Mouse (Mus musculus): ENCODE data around the gene Arrdc3. TPM values are rescaled to one million over a fixed set of nuclear protein-coding genes. Genes with fewer than 3 reads are reported as not detected.

Gene Arrdc3
- polyA plus RNA-seq, 2 experiments, result 7.4 to 13.1 TPM

DNA sequence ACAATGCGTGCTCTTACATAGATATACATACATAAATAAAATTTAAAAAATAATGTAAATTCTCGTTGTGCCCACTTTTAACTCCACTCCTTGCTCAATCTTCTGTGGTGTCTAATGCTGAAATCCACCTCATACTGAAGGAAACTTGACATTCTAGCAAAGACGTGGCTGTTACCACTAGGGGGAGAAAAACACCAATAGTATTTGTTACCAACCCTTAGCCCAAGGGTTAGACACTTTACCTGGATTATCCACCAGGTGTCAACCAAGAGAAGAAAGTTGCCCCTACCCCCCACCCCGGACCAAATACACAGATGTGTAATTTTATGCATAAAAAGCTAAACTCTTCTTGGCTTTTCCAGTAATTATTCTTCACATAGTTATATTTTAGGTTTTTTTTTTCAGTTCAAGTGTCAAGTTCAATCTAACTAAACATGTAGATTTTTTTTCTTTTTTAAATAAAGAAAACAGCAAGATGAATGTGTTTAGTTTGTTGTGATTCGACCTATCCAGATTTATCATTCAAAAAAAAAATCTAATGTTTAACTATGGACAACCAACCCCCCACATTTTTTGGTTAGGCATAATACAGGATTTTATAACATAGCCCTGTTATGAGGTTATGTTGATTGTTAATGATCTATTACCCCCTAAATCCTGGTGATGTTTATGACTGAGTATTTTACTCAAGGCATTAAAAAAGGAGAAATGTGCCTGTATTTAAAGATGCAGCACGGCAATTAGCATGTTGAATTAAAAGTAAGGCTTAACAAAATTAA lies 1.3 kb upstream of the Arrdc3 start:
- WGBS (ENCODE audit: insufficient replicate concordance), result 20% methylated on average over 6 of the region's 6 CpGs

DNA sequence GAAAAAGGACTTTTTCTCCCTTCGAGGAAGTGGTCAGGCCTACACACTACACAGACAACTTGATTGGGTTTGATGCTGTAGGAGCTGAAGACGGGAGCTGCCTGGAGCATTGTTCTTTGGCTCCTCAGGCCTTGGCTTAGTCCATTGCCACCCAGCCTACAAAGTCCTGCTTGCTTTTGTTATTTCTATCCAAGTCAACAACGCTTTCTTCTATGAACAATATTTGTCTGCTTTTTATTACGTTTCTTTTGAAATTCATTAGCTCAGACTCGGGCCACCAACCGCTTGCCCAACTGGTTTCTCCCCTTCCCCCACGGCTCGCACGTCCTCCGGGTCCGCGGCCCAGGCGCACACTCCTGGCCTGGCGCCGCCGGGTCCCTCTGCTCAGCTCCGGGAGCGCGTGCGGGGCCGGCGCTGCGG lies 458 bp upstream of the Arrdc3 start:
- Histone ChIP-seq H3K36me3 (replicated peaks; ENCODE audit: control insufficient read depth, insufficient read depth, low read depth) (peaks cover 2% of the 10 kb centered on the region), H3K4me2 (ENCODE audit: low read depth) (peak overlapping the region; percentile 73), H3K4me3 (ENCODE audit: insufficient read depth in 1 of 2, low read depth in 2 of 2, low read length in 2 of 2) (peak overlapping the region; percentile 66 to 89), H3K9me3 (ENCODE audit: control insufficient read depth, low read length) (no peaks in the 10 kb centered on the region), H3K27ac (peak overlapping the region; percentile 75), H3K4me1 (replicated peaks; ENCODE audit: control insufficient read depth in 2 of 2, insufficient read depth in 2 of 2, low read length in 1 of 2) (peaks cover 3 to 6% of the 10 kb centered on the region in 2 experiments), H3K27me3 (ENCODE audit: control insufficient read depth, insufficient read depth, low read length) (no peaks in the 10 kb centered on the region), H3K9ac (replicated peaks) (peak overlapping the region; percentile 100)
- under 1% methylated on average over 23 of the region's 23 CpGs for WGBS (ENCODE audit: insufficient replicate concordance)
- TF ChIP-seq EP300 (IDR thresholded peaks at IDR 0.05; ENCODE audit: low read depth) (no peak), CTCF (IDR thresholded peaks at IDR 0.05; ENCODE audit: low read depth) (no peak)
- DNase-seq (ENCODE audit: low read depth in 3 of 3, low spot score in 3 of 3) (peak in 1 of 3 experiments; percentile 49), ATAC-seq (ENCODE audit: insufficient read depth) (peak; percentile 11; the same call in 1 of the 2 replicates)

More for the DNA sequence above, 1.3 kb upstream of the Arrdc3 start:
- DNase-seq (ENCODE audit: low read depth in 3 of 3, low spot score in 3 of 3) (peak; percentile 71 to 78 (median 75)), ATAC-seq (ENCODE audit: insufficient read depth) (no peak)
- Histone ChIP-seq H3K27me3 (ENCODE audit: control insufficient read depth, insufficient read depth, low read length) (no peaks in the 10 kb centered on the region), H3K9me3 (ENCODE audit: control insufficient read depth, low read length) (no peaks in the 10 kb centered on the region), H3K9ac (replicated peaks) (no peak overlapping the region; the same call in 1 of the 2 replicates), H3K27ac (peak overlapping the region; percentile 75), H3K4me3 (ENCODE audit: insufficient read depth in 1 of 2, low read depth in 2 of 2, low read length in 2 of 2) (peak overlapping the region in 1 of 2 experiments; percentile 89; a peak in 2 of 4 replicates), H3K4me2 (ENCODE audit: low read depth) (peak overlapping the region; percentile 73), H3K4me1 (replicated peaks; ENCODE audit: control insufficient read depth in 2 of 2, insufficient read depth in 2 of 2, low read length in 1 of 2) (peaks cover 3 to 6% of the 10 kb centered on the region in 2 experiments), H3K36me3 (replicated peaks; ENCODE audit: control insufficient read depth, insufficient read depth, low read depth) (no peaks in the 10 kb centered on the region)
- TF ChIP-seq CTCF (IDR thresholded peaks at IDR 0.05; ENCODE audit: low read depth), result peak; percentile 86
- TF ChIP-seq EP300 (IDR thresholded peaks at IDR 0.05; ENCODE audit: low read depth), result no peak

DNA sequence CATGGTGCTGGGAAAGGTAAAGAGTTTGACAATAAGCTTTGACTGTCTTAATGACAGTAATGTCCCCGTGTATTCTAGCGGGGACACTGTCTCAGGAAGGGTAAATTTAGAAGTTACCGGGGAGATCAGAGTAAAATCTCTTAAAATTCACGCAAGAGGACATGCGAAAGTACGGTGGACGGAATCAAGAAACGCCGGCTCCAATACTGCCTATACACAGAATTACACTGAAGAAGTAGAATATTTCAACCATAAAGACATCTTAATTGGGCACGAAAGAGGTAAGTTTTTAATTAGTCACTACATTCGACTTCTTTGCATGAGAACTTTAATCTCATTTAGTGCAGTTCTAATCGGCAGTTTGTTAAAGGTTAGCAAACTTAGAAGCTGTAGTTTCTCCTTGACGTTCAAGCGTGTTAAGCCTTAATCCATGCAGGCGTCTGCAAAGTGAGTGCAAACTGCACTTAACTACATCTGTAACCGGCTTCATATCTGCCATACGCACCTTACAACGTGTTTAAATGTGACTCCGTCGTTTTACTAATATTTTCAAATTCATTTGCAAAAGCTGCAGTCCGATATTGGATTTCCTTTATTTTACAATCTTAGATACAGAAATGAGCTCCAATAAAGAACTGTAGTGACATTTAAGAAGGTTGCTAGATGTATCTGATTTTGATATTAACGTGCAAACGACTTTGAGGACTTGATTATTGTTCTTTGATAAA lies 629 bp downstream of the Arrdc3 start:
- peak overlapping the region; percentile 73 for H3K4me2 ChIP-seq (ENCODE audit: low read depth)
- peak overlapping the region; percentile 95 for H3K27ac ChIP-seq
- peaks cover 11% of the 10 kb centered on the region for H3K36me3 ChIP-seq (replicated peaks; ENCODE audit: control insufficient read depth, insufficient read depth, low read depth)
- TF ChIP-seq CTCF (IDR thresholded peaks at IDR 0.05; ENCODE audit: low read depth) (no peak), EP300 (IDR thresholded peaks at IDR 0.05; ENCODE audit: low read depth) (0 out of 2 replicates have a peak, but pooled peaks have one; percentile 44)
- peak overlapping the region; percentile 89 to 97 for H3K4me3 ChIP-seq (ENCODE audit: insufficient read depth in 1 of 2, low read depth in 2 of 2, low read length in 2 of 2)
- peak overlapping the region; percentile 100 for H3K9ac ChIP-seq (replicated peaks)
- no peaks in the 10 kb centered on the region for H3K27me3 ChIP-seq (ENCODE audit: control insufficient read depth, insufficient read depth, low read length)
- H3K4me1 ChIP-seq (replicated peaks; ENCODE audit: control insufficient read depth in 2 of 2, insufficient read depth in 2 of 2, low read length in 1 of 2), result peaks cover 3 to 6% of the 10 kb centered on the region in 2 experiments
- no peaks in the 10 kb centered on the region for H3K9me3 ChIP-seq (ENCODE audit: control insufficient read depth, low read length)
- no peak for ATAC-seq (ENCODE audit: insufficient read depth)
- WGBS (ENCODE audit: insufficient replicate concordance), result under 1% methylated on average over 23 of the region's 23 CpGs
- peak in 2 of 3 experiments; percentile 41 to 55 for DNase-seq (ENCODE audit: low read depth in 3 of 3, low spot score in 3 of 3)

DNA sequence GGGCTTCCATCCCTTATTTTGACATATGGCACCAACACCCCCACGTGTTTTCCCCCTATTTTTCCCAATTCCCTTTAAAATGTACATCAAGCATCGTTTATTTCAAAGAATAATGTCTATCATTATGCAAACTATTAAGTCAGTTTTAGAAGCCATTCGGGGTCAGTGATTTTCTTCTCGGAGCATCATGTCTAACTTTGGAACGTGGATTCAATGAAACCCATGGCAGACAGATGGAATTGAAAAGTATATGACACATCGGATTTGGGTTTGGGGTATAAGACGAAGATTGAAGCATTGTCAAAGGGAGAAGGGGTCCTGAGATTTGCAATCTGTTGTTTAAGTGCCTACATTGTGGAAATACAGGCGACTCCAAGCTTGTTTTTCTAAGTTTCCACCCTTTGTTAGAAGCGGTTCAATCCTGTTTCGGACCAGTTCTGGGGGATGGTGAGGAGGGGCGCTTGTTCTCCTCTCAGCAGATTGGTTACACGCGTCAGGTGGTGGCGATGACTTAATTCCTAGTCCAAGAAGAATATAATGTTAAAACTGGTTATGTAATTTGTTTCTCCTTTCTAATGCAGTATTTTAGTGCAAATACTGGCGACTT lies 1.3 kb downstream of the Arrdc3 start:
- peak; percentile 73 to 86 (median 73) for DNase-seq (ENCODE audit: low read depth in 3 of 3, low spot score in 3 of 3)
- Histone ChIP-seq H3K27ac (peak overlapping the region; percentile 95), H3K9ac (replicated peaks) (peak overlapping the region; percentile 100), H3K4me3 (ENCODE audit: insufficient read depth in 1 of 2, low read depth in 2 of 2, low read length in 2 of 2) (peak overlapping the region; percentile 89 to 97), H3K4me1 (replicated peaks; ENCODE audit: control insufficient read depth in 2 of 2, insufficient read depth in 2 of 2, low read length in 1 of 2) (peaks cover 3 to 6% of the 10 kb centered on the region in 2 experiments), H3K9me3 (ENCODE audit: control insufficient read depth, low read length) (no peaks in the 10 kb centered on the region), H3K36me3 (replicated peaks; ENCODE audit: control insufficient read depth, insufficient read depth, low read depth) (peaks cover 14% of the 10 kb centered on the region), H3K4me2 (ENCODE audit: low read depth) (peak overlapping the region; percentile 73), H3K27me3 (ENCODE audit: control insufficient read depth, insufficient read depth, low read length) (no peaks in the 10 kb centered on the region)
- WGBS (ENCODE audit: insufficient replicate concordance), result under 1% methylated on average over 15 of the region's 15 CpGs
- no peak for TF ChIP-seq EP300 (IDR thresholded peaks at IDR 0.05; ENCODE audit: low read depth)
- no peak for TF ChIP-seq CTCF (IDR thresholded peaks at IDR 0.05; ENCODE audit: low read depth)
- ATAC-seq (ENCODE audit: insufficient read depth), result no peak

All from liver, embryonic 14.5 days (tissue).